Mouse (Mus musculus) liver, adult 2 months (tissue): ENCODE data around the gene Lce3b. TPM values are rescaled to one million over a fixed set of nuclear protein-coding genes. Genes with fewer than 3 reads are reported as not detected.

Source experiments
- DNase-seq: peaks from one replicate; pipeline ENCODE4 v3.0.0-alpha.2; 2011; ENCODE audit warnings: low read depth, low spot score; ENCODE audit errors: extremely low read depth
- H3K27ac ChIP-seq: fragments of 200-500 bp; replicated peaks from 2 replicates; pipeline ENCODE4 v1.5.1; 2012; ENCODE audit warnings: low read depth, mild to moderate bottlenecking, control low read depth, inconsistent platforms, low read length; ENCODE audit not compliant: insufficient read depth
- H3K27me3 ChIP-seq: fragments of 200-500 bp; 2 replicates; pipeline ENCODE4 v1.6.1; 2012; ENCODE audit warnings: mild to moderate bottlenecking, moderate library complexity, low read length, inconsistent platforms; ENCODE audit not compliant: control insufficient read depth, insufficient read depth
- H3K36me3 ChIP-seq: fragments of 200-500 bp; 2 replicates; pipeline ENCODE4 v1.6.1; 2012; ENCODE audit warnings: low read length, inconsistent platforms; ENCODE audit not compliant: control insufficient read depth, insufficient read depth
- H3K4me1 ChIP-seq: fragments of 200-500 bp; 2 replicates; pipeline ENCODE4 v1.6.1; 2011; ENCODE audit warnings: low read length; ENCODE audit not compliant: control insufficient read depth, insufficient read depth
- H3K4me3 ChIP-seq: fragments of 200-500 bp; 2 replicates; pipeline ENCODE4 v1.5.1; 2011; ENCODE audit warnings: low read depth, mild to moderate bottlenecking, control low read depth, low read length, moderate library complexity; ENCODE audit not compliant: insufficient read depth
- H3K79me2 ChIP-seq: fragments of 200-500 bp; 2 replicates; pipeline ENCODE4 v1.6.1; 2012; ENCODE audit warnings: inconsistent platforms, mild to moderate bottlenecking, low read length, moderate library complexity; ENCODE audit not compliant: control insufficient read depth, insufficient read depth
- H3K9ac ChIP-seq: fragments of 200-500 bp; 2 replicates; pipeline ENCODE4 v1.6.1; 2012; ENCODE audit warnings: low read depth, mild to moderate bottlenecking, control low read depth, inconsistent platforms, low read length
- CTCF ChIP-seq: fragments of 200-500 bp; IDR thresholded peaks from 2 replicates; pipeline ENCODE4 v1.5.1; 2011; ENCODE audit warnings: low read depth, low read length, control low read depth
- POLR2A ChIP-seq: fragments of 200-500 bp; IDR thresholded peaks from 2 replicates; pipeline ENCODE4 v1.6.1; 2011; ENCODE audit warnings: low read length, control low read depth; ENCODE audit not compliant: insufficient read depth; ENCODE audit errors: extremely low read depth
- WGBS: fragments of 180-500 bp; shearing (Covaris S2); methylation state at CpG from one replicate; pipeline ENCODE4 v1.1.7; 2018; 5-methylcytosine and 5-hydroxymethylcytosine counted together
- polyA plus RNA-seq: library from polyadenylated mRNA; depleted of rRNA; stranded (reverse); fragments of >200 nt; gene quantifications from 2 replicates; pipeline ENCODE4 v1.2.3, GENCODE M21; 2012; rRNA removed
- total RNA-seq: library from RNA; depleted of rRNA; stranded (reverse); fragments of >200 nt; gene quantifications from 2 replicates; pipeline ENCODE4 v1.2.3, GENCODE M21; 2014; rRNA removed

Gene Lce3b
- total and polyA plus RNA-seq, 2 experiments = not detected

DNA sequence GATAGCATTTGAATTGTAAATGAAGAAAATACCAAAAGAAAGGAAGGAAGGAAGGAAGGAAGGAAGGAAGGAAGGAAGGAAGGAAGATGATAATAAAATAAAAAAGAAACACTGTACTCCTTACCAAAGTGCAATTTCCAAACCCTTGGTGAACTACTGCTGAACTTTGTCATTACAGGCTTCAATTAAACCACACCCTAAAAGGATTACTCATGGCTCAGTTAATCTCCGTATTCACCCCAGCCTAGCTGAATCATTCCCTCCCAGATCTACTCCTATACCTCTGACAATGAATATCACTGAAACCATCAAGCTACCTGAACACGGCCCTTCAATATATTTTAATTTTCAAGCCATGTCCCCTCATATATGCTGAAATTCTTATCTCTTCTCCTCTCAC lies 45.7 kb downstream of the Lce3b start:
- 68% methylated on average over 2 of the region's 2 CpGs for WGBS
- Histone ChIP-seq H3K9ac (no peak overlapping the region), H3K27ac (no peak overlapping the region), H3K27me3 (no peaks in the 10 kb centered on the region), H3K79me2 (no peaks in the 10 kb centered on the region), H3K4me3 (no peak overlapping the region), H3K4me1 (no peaks in the 10 kb centered on the region), H3K36me3 (no peaks in the 10 kb centered on the region)
- TF ChIP-seq POLR2A (no peak), CTCF (no peak)
- no peak for DNase-seq

Other genes starting within 250 kb of the Lce3b start
- not detected in 2 replicates for gene Lce1d, start 245.8 kb upstream of the Lce3b start, total RNA-seq
- gene Lce1d, start 245.8 kb upstream of the Lce3b start, polyA plus RNA-seq = not detected in 2 replicates
- not detected in 2 replicates for gene Lce1e, start 223.9 kb upstream of the Lce3b start, total RNA-seq
- gene Lce1e, start 223.9 kb upstream of the Lce3b start, polyA plus RNA-seq = not detected in 2 replicates
- not detected in 2 replicates for gene Lce1f, start 212.6 kb upstream of the Lce3b start, total RNA-seq
- not detected in 2 replicates for gene Lce1f, start 212.6 kb upstream of the Lce3b start, polyA plus RNA-seq
- not detected in 2 replicates for gene Gm38119, start 193.9 kb upstream of the Lce3b start, total RNA-seq
- gene Gm38119, start 193.9 kb upstream of the Lce3b start, polyA plus RNA-seq = not detected in 2 replicates
- gene Lce1g, start 180.6 kb upstream of the Lce3b start, total RNA-seq = not detected in 2 replicates
- not detected in 2 replicates for gene Lce1g, start 180.6 kb upstream of the Lce3b start, polyA plus RNA-seq
- not detected in 2 replicates for gene Lce1h, start 167.9 kb upstream of the Lce3b start, total RNA-seq
- not detected in 2 replicates for gene Lce1h, start 167.9 kb upstream of the Lce3b start, polyA plus RNA-seq
- gene Lce1i, start 154.1 kb upstream of the Lce3b start, total RNA-seq = not detected in 2 replicates
- not detected in 2 replicates for gene Lce1i, start 154.1 kb upstream of the Lce3b start, polyA plus RNA-seq
- gene Lce1j, start 142.5 kb upstream of the Lce3b start, total RNA-seq = not detected in 2 replicates
- gene Lce1j, start 142.5 kb upstream of the Lce3b start, polyA plus RNA-seq = not detected in 2 replicates
- not detected in 2 replicates for gene Lce1k, start 125.1 kb upstream of the Lce3b start, total RNA-seq
- not detected in 2 replicates for gene Lce1k, start 125.1 kb upstream of the Lce3b start, polyA plus RNA-seq
- not detected in 2 replicates for gene Kprp, start 105.7 kb upstream of the Lce3b start, total RNA-seq
- not detected in 2 replicates for gene Kprp, start 105.7 kb upstream of the Lce3b start, polyA plus RNA-seq
- gene Lce1l, start 81.7 kb upstream of the Lce3b start, total RNA-seq = not detected in 2 replicates
- gene Lce1l, start 81.7 kb upstream of the Lce3b start, polyA plus RNA-seq = not detected in 2 replicates
- not detected in 2 replicates for gene 2310050C09Rik, start 62.8 kb upstream of the Lce3b start, total RNA-seq
- not detected in 2 replicates for gene 2310050C09Rik, start 62.8 kb upstream of the Lce3b start, polyA plus RNA-seq
- gene Lce3a, start 6.7 kb upstream of the Lce3b start, total RNA-seq = not detected in 2 replicates
- not detected in 2 replicates for gene Lce3a, start 6.7 kb upstream of the Lce3b start, polyA plus RNA-seq
- not detected in 2 replicates for gene Lce3c, start 11.5 kb downstream of the Lce3b start, total RNA-seq
- gene Lce3c, start 11.5 kb downstream of the Lce3b start, polyA plus RNA-seq = not detected in 2 replicates
- gene Lce3d, start 24.4 kb downstream of the Lce3b start, total RNA-seq = not detected in 2 replicates
- gene Lce3d, start 24.4 kb downstream of the Lce3b start, polyA plus RNA-seq = not detected in 2 replicates
- not detected in 2 replicates for gene Lce3e, start 34.1 kb downstream of the Lce3b start, total RNA-seq
- gene Lce3e, start 34.1 kb downstream of the Lce3b start, polyA plus RNA-seq = not detected in 2 replicates
- gene Lce3f, start 59.2 kb downstream of the Lce3b start, total RNA-seq = not detected in 2 replicates
- not detected in 2 replicates for gene Lce3f, start 59.2 kb downstream of the Lce3b start, polyA plus RNA-seq
- gene Crct1, start 82.7 kb downstream of the Lce3b start, total RNA-seq = not detected in 2 replicates
- not detected in 2 replicates for gene Crct1, start 82.7 kb downstream of the Lce3b start, polyA plus RNA-seq
- gene Lce1m, start 86.1 kb downstream of the Lce3b start, total RNA-seq = not detected in 2 replicates
- not detected in 2 replicates for gene Lce1m, start 86.1 kb downstream of the Lce3b start, polyA plus RNA-seq
- not detected in 2 replicates for gene Gm4858, start 135.8 kb downstream of the Lce3b start, total RNA-seq
- gene Gm4858, start 135.8 kb downstream of the Lce3b start, polyA plus RNA-seq = not detected in 2 replicates
- gene Crnn, start 211.8 kb downstream of the Lce3b start, total RNA-seq = not detected in 2 replicates
- not detected in 2 replicates for gene Crnn, start 211.8 kb downstream of the Lce3b start, polyA plus RNA-seq